Mouse (Mus musculus) MEL (cell line): Measurements from ENCODE around the gene Ttl.

ENCODE experiments used
- CTCF ChIP-seq, 3 experiments: IDR thresholded peaks in 2 of 3; conservative IDR thresholded peaks in 1 of 3; 2 replicates each; pipeline ENCODE4 v1.5.1; 2011 to 2012; ENCODE audit warnings: low read length in 3 of 3, low read depth in 2 of 3, mild to moderate bottlenecking in 2 of 3, improper control_type of control experiment in 1 of 3, inconsistent platforms in 1 of 3, mixed read lengths in 1 of 3, moderate library complexity in 1 of 3; ENCODE audit not compliant: control insufficient read depth in 1 of 3, insufficient read depth in 1 of 3, poor library complexity in 1 of 3, severe bottlenecking in 1 of 3
- EP300 ChIP-seq, 2 experiments: IDR thresholded peaks; 2 replicates each; pipeline ENCODE4 v1.6.1; 2011; ENCODE audit warnings: improper control_type of control experiment in 2 of 2, low read length in 2 of 2, low read depth in 1 of 2, mild to moderate bottlenecking in 1 of 2
- MAFK ChIP-seq: IDR thresholded peaks from 2 replicates; pipeline ENCODE4 v1.6.1; 2011; ENCODE audit warnings: low read depth, mild to moderate bottlenecking, low read length, improper control_type of control experiment, borderline replicate concordance
- NELFE ChIP-seq: IDR thresholded peaks from 2 replicates; pipeline ENCODE4 v1.6.1; 2011; ENCODE audit warnings: low read depth, low read length, improper control_type of control experiment
- POLR2A ChIP-seq, 2 experiments: IDR thresholded peaks; 2 replicates each; pipeline ENCODE4 v1.6.1; 2011 to 2012; ENCODE audit warnings: low read length in 2 of 2, mild to moderate bottlenecking in 2 of 2, control low read depth in 1 of 2, improper control_type of control experiment in 1 of 2, low read depth in 1 of 2, moderate library complexity in 1 of 2; ENCODE audit not compliant: control insufficient read depth in 1 of 2, insufficient read depth in 1 of 2, poor library complexity in 1 of 2
- UBTF ChIP-seq: IDR thresholded peaks from 2 replicates; pipeline ENCODE4 v1.6.1; 2012; ENCODE audit warnings: low read depth, mild to moderate bottlenecking, inconsistent platforms, low read length, improper control_type of control experiment, moderate library complexity, borderline replicate concordance; ENCODE audit not compliant: insufficient read depth
- USF1 ChIP-seq: IDR thresholded peaks from 2 replicates; pipeline ENCODE4 v1.6.1; 2014; ENCODE audit warnings: low read depth, mild to moderate bottlenecking, inconsistent platforms, low read length, improper control_type of control experiment, moderate library complexity
- ZMIZ1 ChIP-seq: IDR thresholded peaks from 2 replicates; pipeline ENCODE4 v1.6.1; 2012; ENCODE audit warnings: low read depth, mild to moderate bottlenecking, inconsistent platforms, low read length, improper control_type of control experiment, moderate library complexity

DNA sequence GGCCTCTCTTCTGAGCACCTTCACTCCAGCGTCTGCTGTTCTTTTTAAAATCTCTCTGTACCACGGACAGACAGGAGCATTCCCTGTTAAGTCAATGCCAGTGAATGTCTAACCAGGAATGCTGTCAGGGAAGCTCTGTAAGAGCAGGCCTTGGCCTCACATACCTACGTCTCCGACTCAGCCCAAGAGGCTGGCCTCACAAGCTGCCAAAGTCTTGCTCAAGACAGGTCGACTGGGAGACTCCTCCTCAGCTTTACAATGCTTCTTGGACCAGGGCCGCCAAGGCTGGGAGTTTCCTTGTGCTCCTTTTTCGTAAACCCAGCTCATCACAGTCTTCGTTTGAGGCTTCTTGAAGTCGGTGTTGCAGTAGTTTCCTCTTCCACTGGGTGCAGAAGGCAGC, 40.9 kb upstream of the Ttl start:
- no peak for TF ChIP-seq ZMIZ1
- no peak for TF ChIP-seq POLR2A (IDR thresholded peaks at IDR 0.05; ENCODE audit: control insufficient read depth in 1 of 2, insufficient read depth in 1 of 2, low read depth in 1 of 2, low read length in 2 of 2, poor library complexity in 1 of 2)
- TF ChIP-seq CTCF (IDR thresholded peaks at IDR 0.05 in 2 of 3, conservative IDR thresholded peaks at IDR 0.05 in 1 of 3; ENCODE audit: control insufficient read depth in 1 of 3, insufficient read depth in 1 of 3, low read depth in 2 of 3, low read length in 3 of 3, poor library complexity in 1 of 3, severe bottlenecking in 1 of 3) = no peak
- no peak for TF ChIP-seq USF1
- TF ChIP-seq UBTF = no peak
- no peak for TF ChIP-seq NELFE
- no peak for TF ChIP-seq MAFK
- no peak for TF ChIP-seq EP300 (IDR thresholded peaks at IDR 0.05; ENCODE audit: low read depth in 1 of 2, low read length in 2 of 2)
